Mouse (Mus musculus): ENCODE measurements at regions not wholly inside any gene's neighbourhood (a gene's known extent, or its start where the extent isn't known, plus 50 kb on each side); places are given as distances from the start of the nearest gene placed in this dataset.

DNA sequence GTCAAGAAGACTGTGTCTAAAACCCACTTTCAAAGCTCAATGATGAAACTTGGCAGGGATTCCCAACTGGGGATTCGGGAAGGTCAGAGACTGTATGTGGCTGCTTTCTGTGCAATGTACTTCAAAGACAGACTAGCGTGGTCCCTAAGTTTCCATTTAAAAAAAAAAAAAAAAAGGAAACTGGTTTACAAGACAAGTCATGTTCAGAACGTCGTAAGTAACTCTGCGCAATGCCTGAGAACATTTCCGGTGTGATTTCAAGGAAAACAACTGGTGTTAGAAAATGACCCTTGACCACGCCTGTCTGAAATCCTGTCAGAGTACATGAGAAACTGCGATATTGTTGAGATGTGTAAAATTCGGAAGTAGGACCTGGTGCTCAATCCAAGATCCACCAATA is 114.4 kb upstream of the Plxnc1 start:
- TF ChIP-seq POLR2A (IDR thresholded peaks at IDR 0.05; ENCODE audit: control insufficient read depth, extremely low read depth, insufficient read depth, low read length, poor library complexity) (no peak), CTCF (IDR thresholded peaks at IDR 0.05; ENCODE audit: borderline replicate concordance, control insufficient read depth, extremely low read depth, insufficient read depth, low read length, poor library complexity) (no peak)

All from thymus, adult 2 months (tissue).